Mouse (Mus musculus): ENCODE results near the gene Tjp1.

Gene Tjp1

GRCm38 (mm10) chr7:65527071-65528007, at the start of gene Tjp1:
Gene Tjp1 (minus strand): TSS chr7:65527781.
- no peak for DNase-seq (ENCODE audit: low spot score in 2 of 2)

- no peak for DNase-seq (ENCODE audit: low spot score in 2 of 2)
Measured at GRCm38 (mm10) chr7:65577118-65577517, 49.5 kb upstream of the Tjp1 start.

GRCm38 (mm10) chr7:65572731-65573130, 45.1 kb upstream of the Tjp1 start:
- no peak for DNase-seq (ENCODE audit: low spot score in 2 of 2)

GRCm38 (mm10) chr7:65570691-65571090, 43.1 kb upstream of the Tjp1 start:
- no peak for DNase-seq (ENCODE audit: low spot score in 2 of 2)

GRCm38 (mm10) chr7:65555996-65556395, 28.4 kb upstream of the Tjp1 start:
- DNase-seq (ENCODE audit: low spot score in 2 of 2), result no peak

GRCm38 (mm10) chr7:65545741-65546140, 18.2 kb upstream of the Tjp1 start:
- no peak for DNase-seq (ENCODE audit: low spot score in 2 of 2)

GRCm38 (mm10) chr7:65532689-65533088, 5.1 kb upstream of the Tjp1 start:
- no peak for DNase-seq (ENCODE audit: low spot score in 2 of 2)

- no peak for DNase-seq (ENCODE audit: low spot score in 2 of 2)
Measured at GRCm38 (mm10) chr7:65523116-65523515, 4.5 kb downstream of the Tjp1 start.

GRCm38 (mm10) chr7:65522490-65522889, 5.1 kb downstream of the Tjp1 start:
- DNase-seq (ENCODE audit: low spot score in 2 of 2), result no peak

GRCm38 (mm10) chr7:65520622-65521021, 7.0 kb downstream of the Tjp1 start:
- DNase-seq (ENCODE audit: low spot score in 2 of 2), result no peak

- peak; percentile 16 to 32 for DNase-seq (ENCODE audit: low spot score in 2 of 2)
Measured at GRCm38 (mm10) chr7:65519788-65520563, 7.6 kb downstream of the Tjp1 start.

GRCm38 (mm10) chr7:65516903-65517302, 10.7 kb downstream of the Tjp1 start:
- DNase-seq (ENCODE audit: low spot score in 2 of 2), result no peak

GRCm38 (mm10) chr7:65513451-65514179, 14.0 kb downstream of the Tjp1 start:
- no peak for DNase-seq (ENCODE audit: low spot score in 2 of 2)

- no peak for DNase-seq (ENCODE audit: low spot score in 2 of 2)
Measured at GRCm38 (mm10) chr7:65509357-65509756, 18.2 kb downstream of the Tjp1 start.

- no peak for DNase-seq (ENCODE audit: low spot score in 2 of 2)
Measured at GRCm38 (mm10) chr7:65507341-65507740, 20.2 kb downstream of the Tjp1 start.

- no peak for DNase-seq (ENCODE audit: low spot score in 2 of 2)
Measured at GRCm38 (mm10) chr7:65502486-65503322, 24.9 kb downstream of the Tjp1 start.

GRCm38 (mm10) chr7:65500746-65501145, 26.8 kb downstream of the Tjp1 start:
- no peak for DNase-seq (ENCODE audit: low spot score in 2 of 2)

- no peak for DNase-seq (ENCODE audit: low spot score in 2 of 2)
Measured at GRCm38 (mm10) chr7:65497733-65498583, 29.6 kb downstream of the Tjp1 start.

GRCm38 (mm10) chr7:65490526-65490925, 37.1 kb downstream of the Tjp1 start:
- DNase-seq (ENCODE audit: low spot score in 2 of 2), result no peak

GRCm38 (mm10) chr7:65489742-65490141, 37.8 kb downstream of the Tjp1 start:
- DNase-seq (ENCODE audit: low spot score in 2 of 2), result no peak
